Mouse (Mus musculus): Measurements from ENCODE around the gene Trim56.

- TF ChIP-seq POLR2A (IDR thresholded peaks at IDR 0.05; ENCODE audit: insufficient read depth, low read depth, low read length) (no peak), CTCF (IDR thresholded peaks at IDR 0.05; ENCODE audit: insufficient read depth, low read depth, low read length) (no peak)
Observed at GRCm38 (mm10) chr5:137083051-137083450, 33.0 kb downstream of the Trim56 start.

All from olfactory bulb, adult 2 months (tissue).